Mouse (Mus musculus): Measurements from ENCODE around the gene Esrrg. TPM values are rescaled to one million over a fixed set of nuclear protein-coding genes. Genes with fewer than 3 reads are reported as not detected.

Gene Esrrg
- total and polyA plus RNA-seq, 2 experiments from 2014 or later: 17.1 to 39.8 TPM

GRCm38 (mm10) chr1:188103179-188103578 is 494.6 kb downstream of the Esrrg start:
- no peak overlapping the region for H3K27ac ChIP-seq (ENCODE audit: low read depth, low read length)
- no peak overlapping the region for H3K4me2 ChIP-seq (ENCODE audit: low read depth, low read length, poor library complexity, severe bottlenecking)
- WGBS: 62% methylated on average over 3 of the region's 3 CpGs
- no peaks in the 10 kb centered on the region for H3K27me3 ChIP-seq (ENCODE audit: insufficient read depth, low read length)
- no peak overlapping the region for H3K9ac ChIP-seq (replicated peaks; ENCODE audit: low read length, poor library complexity, severe bottlenecking)
- no peaks in the 10 kb centered on the region for H3K9me3 ChIP-seq (ENCODE audit: low read length)
- H3K4me3 ChIP-seq (ENCODE audit: low read depth, low read length): no peak overlapping the region
- H3K4me1 ChIP-seq (ENCODE audit: insufficient read depth, low read length): no peaks in the 10 kb centered on the region
- H3K36me3 ChIP-seq (ENCODE audit: insufficient read depth, low read length): no peaks in the 10 kb centered on the region
- TF ChIP-seq CTCF (IDR thresholded peaks at IDR 0.05): no peak
- DNase-seq (ENCODE audit: low spot score) (no peak), ATAC-seq (ENCODE audit: low FRiP score) (no peak)

- H3K9me3 ChIP-seq (ENCODE audit: low read length): no peaks in the 10 kb centered on the region
- ATAC-seq (ENCODE audit: low FRiP score) (no peak), DNase-seq (ENCODE audit: low spot score) (no peak)
- no peak overlapping the region for H3K4me3 ChIP-seq (ENCODE audit: low read depth, low read length)
- WGBS: 24% methylated on average over 4 of the region's 4 CpGs
- no peaks in the 10 kb centered on the region for H3K4me1 ChIP-seq (ENCODE audit: insufficient read depth, low read length)
- no peaks in the 10 kb centered on the region for H3K27me3 ChIP-seq (ENCODE audit: insufficient read depth, low read length)
- no peak overlapping the region for H3K4me2 ChIP-seq (ENCODE audit: low read depth, low read length, poor library complexity, severe bottlenecking)
- TF ChIP-seq CTCF (IDR thresholded peaks at IDR 0.05): no peak
- H3K9ac ChIP-seq (replicated peaks; ENCODE audit: low read length, poor library complexity, severe bottlenecking): no peak overlapping the region
- H3K36me3 ChIP-seq (ENCODE audit: insufficient read depth, low read length): no peaks in the 10 kb centered on the region
- no peak overlapping the region for H3K27ac ChIP-seq (ENCODE audit: low read depth, low read length)
These were observed 496.9 kb downstream of the Esrrg start for GRCm38 (mm10) chr1:188105516-188105915.

- no peak for DNase-seq (ENCODE audit: low spot score)
- H3K27ac ChIP-seq (ENCODE audit: low read depth, low read length): no peak overlapping the region
- no peak overlapping the region for H3K9ac ChIP-seq (replicated peaks; ENCODE audit: low read length, poor library complexity, severe bottlenecking)
- ATAC-seq (ENCODE audit: low FRiP score): no peak
- WGBS: 58% methylated on average over 6 of the region's 6 CpGs
- no peak overlapping the region for H3K4me2 ChIP-seq (ENCODE audit: low read depth, low read length, poor library complexity, severe bottlenecking)
- no peaks in the 10 kb centered on the region for H3K9me3 ChIP-seq (ENCODE audit: low read length)
- no peak overlapping the region for H3K4me3 ChIP-seq (ENCODE audit: low read depth, low read length)
- no peaks in the 10 kb centered on the region for H3K36me3 ChIP-seq (ENCODE audit: insufficient read depth, low read length)
- H3K4me1 ChIP-seq (ENCODE audit: insufficient read depth, low read length): no peaks in the 10 kb centered on the region
- TF ChIP-seq CTCF (IDR thresholded peaks at IDR 0.05): no peak
- H3K27me3 ChIP-seq (ENCODE audit: insufficient read depth, low read length): no peaks in the 10 kb centered on the region
These were observed 499.4 kb downstream of the Esrrg start for GRCm38 (mm10) chr1:188107946-188108345.

GRCm38 (mm10) chr1:188111552-188111951 is 503.0 kb downstream of the Esrrg start:
- ATAC-seq (ENCODE audit: low FRiP score): no peak

GRCm38 (mm10) chr1:188113240-188113639 is 504.6 kb downstream of the Esrrg start:
- ATAC-seq (ENCODE audit: low FRiP score) (no peak), DNase-seq (ENCODE audit: low spot score) (no peak)
- H3K27me3 ChIP-seq (ENCODE audit: insufficient read depth, low read length): no peaks in the 10 kb centered on the region
- no peak overlapping the region for H3K4me3 ChIP-seq (ENCODE audit: low read depth, low read length)
- H3K27ac ChIP-seq (ENCODE audit: low read depth, low read length): no peak overlapping the region
- H3K4me1 ChIP-seq (ENCODE audit: insufficient read depth, low read length): no peaks in the 10 kb centered on the region
- TF ChIP-seq CTCF (IDR thresholded peaks at IDR 0.05): no peak
- WGBS: 83% methylated on average over 3 of the region's 3 CpGs
- no peak overlapping the region for H3K4me2 ChIP-seq (ENCODE audit: low read depth, low read length, poor library complexity, severe bottlenecking)
- no peaks in the 10 kb centered on the region for H3K9me3 ChIP-seq (ENCODE audit: low read length)
- H3K9ac ChIP-seq (replicated peaks; ENCODE audit: low read length, poor library complexity, severe bottlenecking): no peak overlapping the region
- H3K36me3 ChIP-seq (ENCODE audit: insufficient read depth, low read length): no peaks in the 10 kb centered on the region

More at GRCm38 (mm10) chr1:188111552-188111951, 503.0 kb downstream of the Esrrg start:
- no peak for DNase-seq (ENCODE audit: low spot score)
- H3K9ac ChIP-seq (replicated peaks; ENCODE audit: low read length, poor library complexity, severe bottlenecking): no peak overlapping the region
- no peak overlapping the region for H3K4me2 ChIP-seq (ENCODE audit: low read depth, low read length, poor library complexity, severe bottlenecking)
- no peaks in the 10 kb centered on the region for H3K36me3 ChIP-seq (ENCODE audit: insufficient read depth, low read length)
- H3K27ac ChIP-seq (ENCODE audit: low read depth, low read length): no peak overlapping the region
- WGBS: 75% methylated on average over 3 of the region's 3 CpGs
- H3K27me3 ChIP-seq (ENCODE audit: insufficient read depth, low read length): no peaks in the 10 kb centered on the region
- H3K4me1 ChIP-seq (ENCODE audit: insufficient read depth, low read length): no peaks in the 10 kb centered on the region
- no peak overlapping the region for H3K4me3 ChIP-seq (ENCODE audit: low read depth, low read length)
- TF ChIP-seq CTCF (IDR thresholded peaks at IDR 0.05): no peak
- no peaks in the 10 kb centered on the region for H3K9me3 ChIP-seq (ENCODE audit: low read length)

GRCm38 (mm10) chr1:188118125-188118524 is 509.5 kb downstream of the Esrrg start:
- Histone ChIP-seq H3K36me3 (ENCODE audit: insufficient read depth, low read length) (no peaks in the 10 kb centered on the region), H3K9me3 (ENCODE audit: low read length) (no peaks in the 10 kb centered on the region), H3K27me3 (ENCODE audit: insufficient read depth, low read length) (no peaks in the 10 kb centered on the region), H3K4me1 (ENCODE audit: insufficient read depth, low read length) (no peaks in the 10 kb centered on the region), H3K9ac (replicated peaks; ENCODE audit: low read length, poor library complexity, severe bottlenecking) (no peak overlapping the region), H3K4me3 (ENCODE audit: low read depth, low read length) (no peak overlapping the region), H3K4me2 (ENCODE audit: low read depth, low read length, poor library complexity, severe bottlenecking) (no peak overlapping the region), H3K27ac (ENCODE audit: low read depth, low read length) (no peak overlapping the region)
- WGBS: 34% methylated on average over 3 of the region's 3 CpGs
- peak; percentile 56 for ATAC-seq (ENCODE audit: low FRiP score)
- no peak for TF ChIP-seq CTCF (IDR thresholded peaks at IDR 0.05)
- peak; percentile 87 for DNase-seq (ENCODE audit: low spot score)

Data from midbrain, postnatal 0 days (tissue).